Mouse (Mus musculus): ENCODE measurements at regions not wholly inside any gene's neighbourhood (a gene's known extent, or its start where the extent isn't known, plus 50 kb on each side); places are given as distances from the start of the nearest gene placed in this dataset.
"Not testable (repeated sequence)": the region's sequence is repeated elsewhere in the genome, so short reads cannot be mapped to it uniquely, and the experiment has no call there.

DNA sequence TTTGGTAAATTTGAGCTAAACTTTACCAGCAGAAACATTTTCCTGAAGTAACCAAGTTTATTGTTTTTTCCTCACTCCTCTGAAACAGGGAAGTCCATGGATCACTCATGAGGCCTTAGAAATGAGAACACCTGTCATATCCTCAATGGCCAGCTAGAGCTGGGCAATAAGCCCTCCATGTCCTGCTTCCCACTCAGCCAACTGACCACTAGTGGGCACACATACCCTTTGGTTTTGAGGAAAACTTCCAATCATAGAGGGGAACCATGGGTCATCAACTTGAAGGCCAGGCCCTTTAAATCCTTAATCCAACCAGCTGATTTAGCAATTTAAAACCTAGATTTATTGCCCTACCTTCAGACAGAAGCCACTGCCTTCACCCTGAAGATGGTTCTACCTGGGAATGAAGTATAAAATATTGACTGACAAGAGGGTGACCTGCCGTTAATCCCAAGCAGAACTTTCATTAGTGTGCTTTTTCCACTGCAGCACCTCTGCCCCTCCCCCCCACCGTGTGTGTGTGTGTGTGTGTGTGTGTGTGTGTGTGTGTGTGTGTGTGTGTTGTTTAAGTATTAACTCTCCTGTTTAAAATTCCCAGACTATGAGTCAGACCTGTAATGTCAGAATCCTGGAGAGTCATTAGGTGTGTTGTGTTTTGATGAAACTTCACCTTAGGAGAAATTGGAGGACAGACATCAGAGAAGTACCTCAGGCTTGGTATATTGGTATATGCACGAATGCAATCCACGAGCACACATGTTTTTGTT, 312.3 kb downstream of the Hdgfl1 start:
- DNase-seq (ENCODE audit: low spot score) = peak; percentile 21

DNA sequence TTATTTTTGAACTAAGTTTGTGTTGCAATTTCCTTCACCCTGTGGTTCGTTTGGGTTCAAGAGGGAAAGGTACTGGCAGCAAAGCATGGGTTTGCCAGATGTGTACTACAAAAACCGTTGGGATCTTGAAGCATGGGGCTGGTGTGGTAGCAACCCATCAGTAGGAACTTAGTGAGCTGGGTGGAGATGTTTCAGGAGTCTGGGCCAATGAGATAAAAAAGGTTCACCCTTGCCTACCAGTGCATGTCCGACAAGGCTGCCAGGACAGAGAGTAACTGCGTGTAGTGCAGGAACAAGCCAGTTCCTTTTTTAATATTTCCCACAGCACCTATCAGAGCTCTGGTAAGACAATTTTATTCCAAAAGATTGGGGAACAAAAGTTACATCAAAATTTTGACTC, 343.3 kb downstream of the Hdgfl1 start:
- no peak for DNase-seq (ENCODE audit: low spot score)

DNA sequence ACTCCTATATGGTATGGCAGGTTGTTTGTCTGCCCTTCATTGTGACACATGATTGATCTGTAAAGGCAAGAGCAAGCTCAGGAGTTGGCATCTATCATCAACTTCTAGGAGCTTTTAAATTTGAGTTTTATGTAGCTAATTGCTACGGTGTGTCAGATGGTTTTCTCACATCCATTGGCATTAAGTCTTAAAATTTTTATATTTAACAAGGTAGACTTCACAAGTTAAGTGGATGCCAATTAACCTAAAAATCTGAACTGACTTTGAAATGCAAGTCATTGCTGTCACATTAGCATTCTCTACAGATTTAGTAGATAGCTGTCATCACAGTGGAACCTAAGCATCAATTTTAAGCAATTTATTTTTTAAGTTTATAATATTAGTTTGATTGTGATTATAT, 345.5 kb downstream of the Hdgfl1 start:
- no peak for DNase-seq (ENCODE audit: low spot score)

DNA sequence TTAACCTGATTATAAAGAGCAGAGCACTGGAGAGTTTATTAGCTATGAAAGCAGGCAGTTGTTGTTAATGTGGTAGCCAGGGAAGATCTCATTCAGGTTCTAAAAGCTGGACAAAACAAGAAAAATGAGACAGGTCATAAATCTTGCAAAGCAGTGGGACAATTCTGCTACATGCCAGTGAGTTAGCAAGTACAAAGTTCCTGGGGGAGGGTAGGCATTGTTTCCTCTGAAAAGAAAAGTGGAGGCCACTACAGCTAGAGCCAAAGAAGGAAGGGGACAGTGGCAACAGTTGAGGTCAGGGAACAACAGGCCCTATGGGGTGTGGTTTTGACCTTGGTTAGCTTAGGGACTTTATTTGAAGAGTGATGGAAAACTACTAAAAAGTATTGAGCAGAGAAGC, 364.2 kb downstream of the Hdgfl1 start:
- DNase-seq (ENCODE audit: low spot score) = peak; percentile 40

DNA sequence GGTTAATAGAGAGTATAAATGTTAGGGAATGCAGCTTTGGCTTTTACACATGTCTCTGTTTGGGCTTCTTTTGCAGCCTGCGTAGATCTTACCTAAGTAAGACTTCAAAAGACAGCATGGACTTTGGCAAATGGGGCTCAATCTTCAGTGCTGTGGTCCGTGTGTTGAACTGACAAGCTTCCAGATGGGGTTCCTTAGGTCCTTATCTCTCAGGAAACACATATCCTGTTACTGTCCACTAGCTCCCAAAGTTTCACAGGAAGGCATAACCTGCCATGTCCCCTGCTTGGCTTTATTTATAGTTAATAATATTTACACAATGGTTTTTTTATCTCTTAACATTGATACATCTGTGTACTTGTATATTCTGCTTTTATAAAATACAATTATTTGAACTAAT, 365.3 kb downstream of the Hdgfl1 start:
- no peak for DNase-seq (ENCODE audit: low spot score)

DNA sequence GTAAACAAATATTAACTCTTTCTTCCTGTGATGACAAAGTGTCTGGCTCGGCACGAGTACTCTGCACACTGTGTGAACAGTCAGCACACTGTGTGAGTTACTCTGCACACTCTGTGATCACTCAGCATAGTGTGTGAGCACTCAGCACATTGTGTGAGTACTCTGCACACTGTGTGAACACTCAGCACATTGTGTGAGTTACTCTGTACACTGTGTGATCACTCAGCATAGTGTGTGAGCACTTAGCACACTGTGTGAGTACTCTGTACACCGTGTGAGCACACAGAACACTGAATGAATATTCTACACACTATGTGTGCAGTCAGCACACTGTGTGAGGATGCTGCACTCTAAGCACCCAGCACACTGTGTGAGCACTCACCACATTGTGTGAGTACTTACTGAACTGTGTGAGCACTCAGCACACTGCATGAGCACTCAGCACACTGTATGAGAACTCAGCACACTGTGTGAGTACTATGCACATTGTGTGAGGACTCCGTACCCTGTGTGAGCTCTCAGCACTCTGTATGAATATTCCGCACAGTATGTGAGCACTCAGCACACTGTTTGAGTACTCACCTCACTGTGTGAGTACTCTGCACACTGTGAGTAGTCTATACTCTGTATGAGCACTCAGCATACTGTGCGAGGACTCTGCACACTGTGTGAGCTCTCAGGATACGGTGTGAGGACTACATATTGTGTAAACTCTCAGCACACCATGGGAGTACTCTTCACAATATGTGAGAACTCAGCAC, 381.9 kb downstream of the Hdgfl1 start:
- no peak for DNase-seq (ENCODE audit: low spot score)

DNA sequence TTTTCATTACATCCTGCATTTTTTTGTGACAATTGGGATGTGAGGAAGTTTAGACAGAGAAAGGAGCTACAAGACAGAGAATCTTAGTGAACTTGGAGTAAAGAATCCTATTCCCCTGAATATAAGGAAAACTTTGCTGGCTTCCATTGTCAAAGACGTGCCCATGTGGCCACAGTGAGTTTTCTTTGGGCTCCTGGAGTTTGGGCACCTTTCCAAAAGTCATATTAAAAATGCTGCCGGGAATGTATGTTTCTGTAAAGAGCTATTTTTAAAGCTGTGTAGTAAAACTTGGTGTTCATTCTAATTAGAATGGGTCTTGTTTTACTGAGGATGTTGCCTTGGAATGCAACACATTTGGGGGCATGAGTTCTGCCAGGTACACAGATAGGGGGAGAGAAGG, 387.3 kb downstream of the Hdgfl1 start:
- no peak for DNase-seq (ENCODE audit: low spot score)

DNA sequence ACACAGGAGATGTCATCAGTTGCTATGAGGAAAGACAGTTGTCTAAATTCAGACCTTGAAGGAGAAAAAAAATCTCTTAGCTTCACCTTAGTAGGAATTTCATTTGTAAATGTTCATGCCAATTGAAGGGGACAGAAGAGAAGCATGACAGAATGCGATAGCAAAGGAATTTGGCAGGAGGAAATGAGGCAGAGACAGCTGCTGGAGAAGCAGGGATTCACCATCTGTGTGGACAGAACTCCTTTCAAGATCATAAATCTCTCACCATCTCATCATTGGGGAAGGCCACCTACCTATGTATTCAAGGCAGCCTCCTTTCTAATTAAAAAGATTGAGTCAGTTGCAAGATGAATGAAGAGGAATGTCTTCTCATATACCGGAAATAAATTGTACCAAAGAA, 387.8 kb downstream of the Hdgfl1 start:
- no peak for DNase-seq (ENCODE audit: low spot score)

DNA sequence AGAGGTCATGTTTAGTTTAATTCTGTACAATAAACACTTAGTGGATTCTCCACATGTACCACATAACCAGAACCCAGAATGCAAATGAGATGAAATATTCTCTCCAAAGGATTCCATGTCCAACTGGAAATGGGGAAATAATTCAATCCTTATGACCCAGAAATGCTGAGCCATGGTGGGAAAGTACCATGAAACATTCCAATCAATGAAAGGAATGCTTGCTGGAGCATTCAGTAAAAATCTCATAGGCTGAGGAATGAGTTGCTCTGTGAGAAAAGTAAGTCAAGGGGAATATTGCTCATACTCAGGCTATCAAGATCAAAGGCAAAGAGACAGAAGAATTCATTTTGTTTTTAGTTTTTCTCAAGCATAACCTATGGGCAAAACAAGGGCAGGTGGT, 394.4 kb downstream of the Hdgfl1 start:
- no peak for DNase-seq (ENCODE audit: low spot score)

DNA sequence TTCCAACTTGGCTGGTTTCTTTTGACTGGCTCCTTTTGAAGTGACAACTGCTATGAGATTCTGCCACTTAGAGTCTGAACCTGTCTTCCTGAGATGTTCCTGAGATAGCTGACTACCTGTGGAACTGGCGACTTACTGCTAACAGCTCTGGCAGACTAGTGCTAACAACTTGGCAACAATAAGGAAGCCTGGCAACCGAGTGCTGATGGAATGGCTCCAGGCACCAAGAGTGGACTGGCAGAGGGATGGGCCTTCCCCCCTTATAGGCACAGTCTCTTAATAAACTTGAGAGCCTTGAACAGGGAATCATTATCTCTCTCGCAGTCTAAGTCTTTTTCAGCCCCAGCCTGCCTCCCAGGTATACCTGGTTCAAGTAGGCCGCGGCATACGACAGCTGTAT, 404.1 kb downstream of the Hdgfl1 start:
- DNase-seq (ENCODE audit: low spot score) = not testable (repeated sequence)

DNA sequence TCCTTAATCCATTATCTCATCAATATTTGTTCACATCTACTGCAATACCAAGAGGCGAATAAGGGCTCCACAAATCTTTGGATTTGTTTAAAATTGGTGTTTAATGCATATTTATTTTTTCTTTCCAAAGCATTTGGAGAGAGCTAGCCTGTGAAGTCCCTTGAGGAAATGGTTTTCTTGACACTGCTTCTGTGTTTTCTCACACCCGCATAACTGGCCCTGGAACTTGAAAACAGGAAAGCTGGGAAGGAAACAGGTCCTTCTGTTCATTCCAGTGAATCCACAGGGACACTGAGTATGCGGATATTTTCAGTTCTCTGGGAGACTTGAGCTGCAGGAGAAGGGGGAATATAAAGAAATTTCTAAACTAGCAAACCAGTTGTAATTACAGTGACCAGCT, 413.6 kb downstream of the Hdgfl1 start:
- peak; percentile 32 for DNase-seq (ENCODE audit: low spot score)

DNA sequence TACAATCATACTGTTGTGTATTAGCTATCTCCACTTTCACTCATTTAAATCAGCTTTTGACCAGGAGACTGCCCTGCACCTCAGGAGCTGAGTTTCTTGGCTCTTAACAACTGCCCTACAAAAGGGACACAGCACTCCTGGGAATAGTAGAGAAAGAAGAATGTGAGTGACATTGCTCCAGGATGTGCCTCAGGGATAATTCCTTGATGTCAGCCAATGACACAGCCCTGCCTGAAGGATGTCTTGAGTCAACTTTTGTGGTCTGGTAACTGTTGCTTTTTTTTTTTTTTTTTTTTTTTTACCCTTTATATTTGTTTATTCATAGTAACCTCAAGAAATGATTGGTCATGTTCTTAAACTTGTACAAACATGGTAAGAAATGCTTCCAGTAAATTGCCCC, 415.5 kb downstream of the Hdgfl1 start:
- no peak for DNase-seq (ENCODE audit: low spot score)

DNA sequence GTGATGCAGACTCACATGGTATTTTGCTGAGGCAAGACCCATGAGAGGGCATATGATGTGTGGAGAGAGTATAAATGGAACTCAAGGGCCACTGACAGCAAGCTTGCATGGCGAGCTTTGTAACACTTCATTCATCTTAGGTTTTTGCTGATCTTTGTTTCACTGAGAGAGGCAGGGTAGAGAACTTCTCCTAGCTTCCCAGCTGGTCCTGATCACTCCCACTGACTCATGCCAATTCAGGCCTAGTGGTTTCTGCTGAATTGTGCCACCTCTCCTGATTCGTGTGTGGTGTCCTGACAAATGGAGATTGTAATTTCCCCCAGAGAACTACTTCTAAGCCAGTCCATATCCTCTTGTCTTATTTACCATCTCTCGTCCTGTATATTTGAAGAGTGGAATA, 419.5 kb downstream of the Hdgfl1 start:
- DNase-seq (ENCODE audit: low spot score) = no peak

DNA sequence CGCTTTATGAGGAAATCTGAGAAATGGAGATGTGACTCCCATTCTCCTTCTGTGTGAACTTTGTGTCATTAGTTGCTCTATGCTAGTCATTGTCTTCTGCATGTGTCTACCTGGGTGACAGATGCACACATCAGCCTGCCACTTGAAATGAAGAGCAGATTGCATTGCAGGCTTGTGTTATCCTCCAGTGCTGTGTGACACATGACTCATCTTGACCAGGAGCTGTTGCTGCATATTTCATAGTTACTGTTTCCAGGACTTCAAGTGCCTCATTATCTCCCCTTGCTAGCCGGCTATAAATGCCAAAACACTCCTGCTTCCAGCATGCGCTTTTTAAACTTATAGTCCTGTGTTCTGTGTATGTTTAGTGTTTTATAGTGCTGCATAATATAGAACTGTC, 431.2 kb downstream of the Hdgfl1 start:
- no peak for DNase-seq (ENCODE audit: low spot score)

DNA sequence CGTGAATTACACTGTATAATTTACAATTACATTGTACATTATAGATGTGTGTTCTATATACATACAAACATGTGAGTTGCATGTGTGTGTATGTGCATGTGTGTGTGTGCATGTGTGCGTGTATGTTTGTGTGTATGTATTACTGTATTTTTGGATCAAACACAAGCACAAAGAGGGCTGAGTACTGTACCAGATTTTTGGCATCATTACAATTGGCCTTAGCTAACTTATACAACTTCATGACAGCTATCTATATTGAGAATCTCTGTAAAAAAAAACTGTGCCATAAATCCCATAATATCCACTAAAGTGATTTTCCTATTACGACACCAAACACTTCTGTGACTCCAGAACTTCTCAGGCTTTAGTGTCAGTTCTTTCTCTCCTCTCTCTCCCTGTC, 444.9 kb downstream of the Hdgfl1 start:
- no peak for DNase-seq (ENCODE audit: low spot score)

DNA sequence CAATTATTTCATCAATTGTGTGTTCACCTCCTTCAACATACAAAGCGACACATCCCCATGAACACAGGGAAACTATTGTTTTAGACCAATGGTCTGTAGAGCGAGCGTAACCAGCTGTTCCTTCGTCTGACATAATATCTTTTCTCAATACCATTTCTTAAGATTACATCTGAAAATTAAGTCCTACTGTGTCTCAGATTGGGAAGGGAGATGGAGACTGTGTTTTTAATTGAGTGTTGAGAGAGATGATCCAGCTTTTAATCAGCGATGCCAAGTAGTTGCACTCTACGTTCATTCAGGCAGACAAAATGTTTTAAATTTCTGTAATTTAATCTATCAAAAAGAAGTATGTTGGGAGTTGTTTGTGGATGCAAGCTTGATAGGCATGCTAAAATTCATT, 445.3 kb downstream of the Hdgfl1 start:
- no peak for DNase-seq (ENCODE audit: low spot score)

DNA sequence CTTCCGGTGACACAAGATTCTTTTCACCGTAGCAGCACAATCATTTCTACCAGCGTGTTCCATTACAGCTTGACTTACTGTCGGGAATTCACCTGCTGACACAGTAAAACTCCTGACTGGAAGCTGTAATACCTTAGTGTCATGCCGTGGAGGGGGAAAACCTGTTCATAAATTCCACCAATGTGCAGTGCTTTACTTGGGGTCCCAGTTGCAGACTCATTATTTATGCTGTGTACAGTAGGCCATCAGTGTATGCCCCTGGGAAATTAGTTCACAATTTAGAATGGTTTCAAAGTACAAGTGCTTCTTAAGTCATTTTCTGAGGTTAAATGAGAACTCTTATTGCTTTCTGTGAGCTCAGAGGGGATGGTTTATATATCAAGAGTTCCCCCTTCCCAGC, 451.4 kb downstream of the Hdgfl1 start:
- no peak for DNase-seq (ENCODE audit: low spot score)

DNA sequence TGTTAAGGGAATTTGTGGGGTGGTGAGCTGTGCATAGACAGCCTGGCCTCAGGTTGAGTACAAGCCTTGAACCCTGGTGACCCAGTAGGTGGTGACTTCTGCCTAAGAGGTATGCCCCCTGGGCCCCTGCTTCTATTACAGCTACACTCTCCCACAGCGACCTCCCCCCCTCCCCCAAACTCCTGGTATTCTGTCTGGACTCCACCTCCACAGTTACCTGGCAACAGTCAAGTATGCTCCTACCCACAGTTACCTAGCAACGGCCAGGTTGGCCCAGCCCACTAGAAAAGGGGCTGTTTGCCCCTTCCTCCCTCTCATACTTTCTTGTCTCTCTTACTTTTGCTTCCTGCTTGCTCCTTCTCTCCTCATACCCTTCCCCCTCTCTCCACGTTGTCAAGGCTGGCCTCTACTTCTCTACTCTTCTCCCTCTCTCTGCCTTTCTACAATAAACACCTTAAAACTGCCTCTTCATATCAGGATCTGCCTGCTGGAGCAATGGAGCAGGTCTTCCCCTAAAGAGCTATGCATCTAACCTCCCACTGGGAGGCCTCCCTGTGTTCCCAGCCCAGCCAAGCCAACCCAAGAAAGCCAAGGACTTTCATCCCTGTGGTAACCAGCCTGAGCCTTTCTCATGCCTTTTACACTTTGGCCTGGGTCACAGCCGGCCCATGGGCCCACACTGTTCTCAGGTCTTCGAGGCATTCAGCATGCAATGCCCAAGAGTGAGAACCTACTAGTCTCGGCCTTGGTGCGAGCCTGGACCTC, 457.5 kb downstream of the Hdgfl1 start:
- peak; percentile 28 for DNase-seq (ENCODE audit: low spot score)

DNA sequence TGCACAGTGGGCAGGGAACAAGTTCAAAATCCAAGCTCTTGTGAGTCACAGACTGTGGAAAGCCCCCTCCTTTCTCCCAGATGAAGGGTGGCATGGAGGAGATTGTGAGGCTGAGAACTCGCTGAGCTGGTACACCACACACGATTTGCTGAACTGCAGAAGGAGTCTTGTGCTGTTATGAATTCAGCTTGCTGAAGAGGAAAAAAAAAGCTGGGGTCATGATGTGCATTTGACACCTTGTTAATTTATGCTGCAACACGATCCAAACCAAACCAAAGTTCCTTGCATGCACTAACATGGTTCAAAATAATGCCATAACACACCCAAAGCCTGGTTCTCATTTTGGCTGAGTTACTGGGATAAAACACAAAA, 485.9 kb downstream of the Hdgfl1 start:
- no peak for DNase-seq (ENCODE audit: low spot score)

DNA sequence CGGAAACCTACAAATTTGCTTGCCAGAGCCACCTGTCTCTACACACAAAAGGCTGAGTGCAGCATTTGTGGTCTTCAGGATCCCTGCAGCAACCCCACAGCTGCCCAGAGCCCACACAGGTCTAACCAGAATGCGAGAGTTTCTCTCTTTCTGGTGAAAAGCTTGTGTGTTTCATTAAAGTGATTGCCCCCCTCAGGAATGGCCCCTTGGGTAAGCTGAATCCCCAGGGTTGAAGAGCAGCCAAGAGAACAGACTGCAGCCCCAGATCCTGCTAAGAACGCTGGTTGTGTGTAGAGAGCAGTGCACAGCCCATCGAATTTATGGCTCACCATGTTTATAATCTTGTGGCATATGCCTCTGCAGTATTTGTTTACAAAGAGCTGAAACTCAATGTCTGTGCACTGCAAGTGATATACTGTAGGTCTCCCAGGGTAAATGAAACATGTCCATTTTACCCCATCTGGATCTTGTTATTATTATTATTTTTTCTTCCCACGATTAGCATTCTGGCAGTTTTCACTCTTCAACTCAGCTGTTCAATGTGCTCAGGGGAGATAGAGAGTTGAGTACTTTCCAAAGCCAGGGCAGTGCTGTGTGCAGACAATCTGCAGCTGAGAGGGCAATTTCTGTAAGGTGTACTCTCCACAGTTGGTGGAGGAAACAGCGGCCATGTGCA, 486.4 kb downstream of the Hdgfl1 start:
- peak; percentile 11 for DNase-seq (ENCODE audit: low spot score)

DNA sequence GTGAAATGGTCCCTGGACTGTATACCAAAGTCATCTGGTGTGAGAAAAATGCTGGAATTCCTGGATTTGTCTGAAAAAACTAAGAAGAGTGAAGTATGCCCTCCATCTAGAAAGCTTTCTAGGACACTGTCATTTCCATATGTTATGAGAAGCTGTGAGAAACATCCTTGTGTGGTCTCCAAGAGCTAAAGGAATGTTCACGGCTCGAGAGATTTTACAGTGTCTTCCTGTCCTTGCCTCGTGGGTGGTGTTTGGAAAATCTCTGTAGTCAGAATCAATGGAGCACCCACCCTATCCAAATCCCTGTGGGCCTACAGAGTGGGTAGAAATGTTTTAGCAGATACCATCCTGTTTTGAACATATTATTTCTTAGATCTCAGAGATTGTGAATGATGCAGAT, 487.7 kb downstream of the Hdgfl1 start:
- no peak for DNase-seq (ENCODE audit: low spot score)

DNA sequence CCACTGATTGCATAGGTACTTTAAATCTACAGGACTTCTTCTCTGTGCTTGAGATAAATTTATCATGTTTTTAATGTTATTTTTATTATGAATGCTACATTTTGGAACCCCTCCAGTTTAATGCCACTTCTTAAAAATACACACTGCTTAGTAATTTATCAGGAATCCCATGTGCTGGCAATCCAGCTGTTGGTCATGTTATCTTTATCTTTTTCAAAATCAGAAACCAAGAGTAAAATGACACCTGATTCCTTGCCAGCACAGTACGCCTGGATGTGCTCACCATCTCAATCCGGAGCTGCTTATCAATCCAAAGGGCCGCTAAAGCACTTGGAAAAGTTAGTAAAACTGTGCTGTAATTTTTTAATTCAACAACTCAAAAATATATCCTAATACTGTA, 497.1 kb downstream of the Hdgfl1 start:
- DNase-seq (ENCODE audit: low spot score) = no peak

DNA sequence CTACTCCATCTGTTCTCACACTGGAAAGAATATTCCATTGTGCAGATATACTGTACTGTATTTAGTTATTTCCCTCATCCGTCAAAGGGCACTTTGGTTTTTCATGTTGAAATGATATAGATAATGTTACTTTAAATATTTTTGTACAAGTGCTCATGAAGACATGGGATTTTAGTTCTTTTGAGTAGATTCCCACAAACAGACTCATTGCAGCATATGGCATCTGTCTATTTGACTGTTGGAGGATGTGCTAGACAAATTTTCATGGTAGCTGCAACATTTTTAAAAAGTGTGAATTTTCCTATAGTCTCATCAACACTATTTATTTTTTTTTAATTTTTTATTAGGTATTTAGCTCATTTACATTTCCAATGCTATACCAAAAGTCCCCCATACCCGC, 502.5 kb downstream of the Hdgfl1 start:
- DNase-seq (ENCODE audit: low spot score) = no peak

Data from embryo, embryonic 10.5 days (tissue).